Mouse (Mus musculus): ENCODE measurements around the gene Ube2i.
A peak's percentile ranks its signal among the peaks of the same experiment; 100 is the strongest.

Gene Ube2i

DNA sequence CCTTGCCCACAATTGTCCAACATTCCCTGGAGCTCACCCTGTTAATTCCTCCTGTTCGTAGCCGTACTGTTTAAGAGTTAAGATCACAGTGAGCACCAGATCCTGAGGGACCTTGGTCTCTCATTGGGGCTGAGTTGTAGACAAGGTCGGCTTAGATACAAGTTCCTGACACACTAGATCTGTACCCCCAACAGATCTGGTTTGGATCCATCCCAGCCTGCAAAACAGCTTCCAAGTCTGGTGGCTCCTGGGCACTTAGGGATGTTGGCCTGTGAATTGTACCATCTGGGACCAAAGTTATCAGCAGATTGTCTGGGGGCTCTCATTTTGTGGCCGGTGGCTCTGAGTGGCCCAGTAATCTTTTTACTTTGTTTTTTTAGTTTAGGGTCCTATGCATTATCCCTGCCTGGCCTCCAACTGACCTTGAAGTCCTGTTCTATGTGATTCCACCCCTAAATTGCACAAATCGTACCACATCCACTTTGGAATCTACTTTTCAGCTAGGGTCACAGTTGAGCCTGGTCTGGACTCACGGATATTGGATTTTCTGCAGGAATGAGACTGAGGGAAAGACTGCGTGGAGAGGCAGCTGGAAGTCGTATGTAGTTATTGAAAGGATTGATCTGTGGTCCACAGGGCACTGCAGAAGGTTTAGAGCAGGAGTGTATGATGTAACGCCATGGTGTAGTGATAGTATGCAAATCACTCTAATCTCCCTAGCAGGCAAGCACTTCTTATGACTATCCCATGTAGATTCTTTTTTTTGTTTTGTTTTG, at the start of gene Ube2i:
Gene Ube2i, minus strand, starts transcription at position 52 of the 776 bp plus-strand sequence.
- H3K36me3 ChIP-seq (ENCODE audit: control insufficient read depth, insufficient read depth, low read length, poor library complexity, severe bottlenecking) = no peaks in the 10 kb centered on the region; the same call in 1 of the 2 replicates
- DNase-seq (ENCODE audit: low read depth, low spot score) = no peak
- no peaks in the 10 kb centered on the region for H3K27me3 ChIP-seq (ENCODE audit: control insufficient read depth, insufficient read depth, low read length, poor library complexity, severe bottlenecking)

DNA sequence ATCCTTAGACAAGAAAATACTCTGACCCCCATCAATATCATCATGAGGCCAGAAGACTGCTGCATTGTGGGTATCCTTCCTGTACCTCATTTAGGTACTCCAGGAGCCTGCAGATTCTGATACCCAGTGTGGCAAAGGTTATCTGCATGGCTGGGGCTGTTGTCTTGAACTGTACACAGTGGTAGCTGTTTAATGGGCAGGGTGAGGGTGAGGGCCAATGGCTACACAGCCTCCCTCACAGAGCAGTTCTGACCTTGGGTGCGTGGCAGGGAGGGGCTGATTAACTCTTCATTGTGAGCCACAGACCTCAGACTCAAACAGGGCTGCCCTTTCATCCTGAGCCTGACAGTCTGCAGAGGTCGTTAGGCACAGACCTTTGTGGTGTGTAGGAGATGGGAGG, 48.5 kb upstream of the Ube2i start:
- DNase-seq (ENCODE audit: low read depth, low spot score) = no peak
- no peaks in the 10 kb centered on the region for H3K27me3 ChIP-seq (ENCODE audit: control insufficient read depth, insufficient read depth, low read length, poor library complexity, severe bottlenecking)
- no peaks in the 10 kb centered on the region for H3K36me3 ChIP-seq (ENCODE audit: control insufficient read depth, insufficient read depth, low read length, poor library complexity, severe bottlenecking)

DNA sequence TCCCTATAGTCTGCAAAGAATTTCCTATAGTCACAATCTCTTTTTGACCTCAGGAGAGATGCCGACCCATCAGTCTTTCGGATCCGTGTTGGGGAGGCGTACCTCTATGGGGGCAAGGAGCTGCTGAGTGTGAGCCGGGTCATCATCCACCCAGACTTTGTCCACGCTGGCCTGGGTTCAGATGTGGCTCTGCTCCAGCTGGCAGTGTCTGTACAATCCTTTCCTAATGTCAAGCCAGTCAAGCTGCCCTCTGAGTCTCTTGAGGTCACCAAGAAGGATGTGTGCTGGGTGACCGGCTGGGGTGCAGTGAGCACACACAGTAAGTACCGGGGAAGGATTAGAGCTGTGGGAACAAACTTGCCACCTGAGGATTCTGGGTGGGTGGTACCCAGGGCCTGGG, 46.4 kb upstream of the Ube2i start:
- no peaks in the 10 kb centered on the region for H3K36me3 ChIP-seq (ENCODE audit: control insufficient read depth, insufficient read depth, low read length, poor library complexity, severe bottlenecking)
- H3K27me3 ChIP-seq (ENCODE audit: control insufficient read depth, insufficient read depth, low read length, poor library complexity, severe bottlenecking) = no peaks in the 10 kb centered on the region
- DNase-seq (ENCODE audit: low read depth, low spot score) = no peak

DNA sequence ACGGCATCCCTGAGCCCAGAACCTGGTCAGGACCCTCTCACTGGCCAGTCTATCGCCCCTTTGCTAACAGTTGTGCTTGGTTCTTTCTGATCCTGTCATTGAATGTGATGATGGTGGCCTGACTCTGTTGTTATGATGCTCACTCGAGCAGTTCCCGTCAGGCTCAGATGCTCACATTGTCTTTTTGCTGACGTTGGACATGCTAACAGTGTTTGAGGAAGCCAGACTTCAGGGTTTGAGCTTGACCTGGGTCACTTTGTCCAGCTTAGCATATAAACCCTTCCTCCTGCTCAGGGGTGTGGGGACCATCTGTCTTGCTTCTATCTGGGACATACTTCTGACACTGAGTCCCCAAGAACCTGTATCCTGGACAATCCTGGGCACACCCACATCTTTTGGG, 43.9 kb upstream of the Ube2i start, which contains the start of gene Prss29:
Gene Prss29, plus strand, starts transcription at position 301 of the 400 bp plus-strand sequence.
- H3K36me3 ChIP-seq (ENCODE audit: control insufficient read depth, insufficient read depth, low read length, poor library complexity, severe bottlenecking) = no peaks in the 10 kb centered on the region
- no peaks in the 10 kb centered on the region for H3K27me3 ChIP-seq (ENCODE audit: control insufficient read depth, insufficient read depth, low read length, poor library complexity, severe bottlenecking)
- DNase-seq (ENCODE audit: low read depth, low spot score) = no peak

DNA sequence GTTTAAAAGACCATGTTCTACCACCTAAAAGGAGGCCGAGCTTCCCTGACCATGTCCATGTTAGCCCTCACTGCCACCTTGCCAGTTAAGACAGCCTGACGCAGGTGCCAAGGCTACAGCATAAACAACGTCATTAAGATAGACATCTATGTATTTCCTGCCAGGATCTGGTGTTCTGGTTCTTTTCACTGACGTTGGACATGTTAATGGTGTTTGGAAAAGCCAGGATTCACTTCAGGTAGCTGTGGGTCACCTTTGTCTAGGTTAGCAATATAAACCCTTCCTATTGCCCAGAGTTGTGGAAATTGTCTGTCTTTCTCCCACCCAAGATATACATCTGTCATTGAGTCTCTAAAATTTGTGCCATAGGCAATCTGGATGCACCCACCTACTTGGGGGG, 33.9 kb upstream of the Ube2i start, which contains the start of gene Prss28:
Gene Prss28, plus strand, starts transcription at position 301 of the 400 bp plus-strand sequence.
- DNase-seq (ENCODE audit: low read depth, low spot score) = no peak
- no peaks in the 10 kb centered on the region for H3K36me3 ChIP-seq (ENCODE audit: control insufficient read depth, insufficient read depth, low read length, poor library complexity, severe bottlenecking)
- H3K27me3 ChIP-seq (ENCODE audit: control insufficient read depth, insufficient read depth, low read length, poor library complexity, severe bottlenecking) = no peaks in the 10 kb centered on the region

DNA sequence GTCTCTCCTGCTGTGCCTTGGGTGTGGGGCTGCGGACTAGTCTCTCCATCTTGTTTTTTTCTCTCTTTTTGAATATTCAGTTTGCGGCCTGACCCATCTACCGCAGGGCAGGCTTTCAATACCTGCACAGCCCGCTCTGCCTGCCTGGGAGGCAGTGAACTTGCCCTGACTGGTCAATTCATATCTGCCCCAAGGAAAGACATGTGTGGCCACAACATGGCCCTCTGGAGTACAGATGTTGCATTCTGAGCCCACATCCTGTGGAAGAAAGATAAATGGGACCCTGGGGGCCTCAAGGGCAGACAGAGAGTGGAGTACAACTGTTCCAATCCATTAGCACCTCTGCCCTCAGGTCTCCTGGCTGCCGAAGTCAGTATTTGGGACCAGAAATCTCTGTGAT, 23.7 kb upstream of the Ube2i start, which contains the start of gene Prss34:
Gene Prss34, plus strand, starts transcription at position 301 of the 400 bp plus-strand sequence.
- no peaks in the 10 kb centered on the region for H3K36me3 ChIP-seq (ENCODE audit: control insufficient read depth, insufficient read depth, low read length, poor library complexity, severe bottlenecking)
- H3K27me3 ChIP-seq (ENCODE audit: control insufficient read depth, insufficient read depth, low read length, poor library complexity, severe bottlenecking) = no peaks in the 10 kb centered on the region
- no peak for DNase-seq (ENCODE audit: low read depth, low spot score)

DNA sequence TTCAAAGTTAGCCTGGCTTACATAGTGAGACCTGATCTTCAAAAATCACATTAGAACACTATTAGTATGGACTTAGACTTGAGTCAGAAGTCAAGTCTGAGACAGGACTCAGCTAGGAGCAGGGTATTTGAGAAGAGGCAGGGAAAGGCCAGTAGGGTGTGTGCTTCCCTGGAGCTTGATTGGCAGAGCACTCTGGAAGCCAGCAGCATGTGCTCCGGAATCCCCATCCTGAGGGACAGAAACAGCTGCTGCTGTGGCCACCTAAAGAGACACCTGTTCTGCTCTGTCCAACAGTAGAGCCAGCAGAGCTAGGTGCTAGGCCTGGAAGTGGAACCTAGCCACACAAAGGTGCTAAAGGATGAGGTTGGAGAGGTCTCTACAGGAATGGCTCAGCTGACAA, 19.7 kb upstream of the Ube2i start:
- no peak for DNase-seq (ENCODE audit: low read depth, low spot score)
- no peaks in the 10 kb centered on the region for H3K36me3 ChIP-seq (ENCODE audit: control insufficient read depth, insufficient read depth, low read length, poor library complexity, severe bottlenecking)

DNA sequence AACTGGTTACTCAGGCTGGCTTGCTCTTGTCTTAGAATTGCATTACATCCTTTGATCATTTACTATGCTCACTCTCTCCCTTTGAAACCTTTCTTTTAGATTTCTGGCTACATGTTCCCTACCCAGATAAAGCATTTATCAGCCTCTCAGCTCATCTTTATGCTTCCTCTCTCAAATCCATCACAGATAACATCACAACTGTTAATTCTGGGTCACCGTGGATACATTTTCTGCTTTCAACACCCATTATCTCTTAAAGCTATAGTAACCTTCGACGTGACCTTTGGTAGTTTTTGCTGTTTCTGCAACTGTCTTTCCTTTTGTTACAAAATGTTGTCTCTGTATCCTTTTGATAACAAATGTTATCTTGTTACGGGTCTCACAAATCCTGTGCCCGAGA, 19.1 kb upstream of the Ube2i start:
- Histone ChIP-seq H3K36me3 (ENCODE audit: control insufficient read depth, insufficient read depth, low read length, poor library complexity, severe bottlenecking) (no peaks in the 10 kb centered on the region), H3K27me3 (ENCODE audit: control insufficient read depth, insufficient read depth, low read length, poor library complexity, severe bottlenecking) (no peaks in the 10 kb centered on the region; the same call in 1 of the 2 replicates)
- DNase-seq (ENCODE audit: low read depth, low spot score) = no peak

More for the DNA sequence above, 19.7 kb upstream of the Ube2i start:
- no peaks in the 10 kb centered on the region; the same call in 1 of the 2 replicates for H3K27me3 ChIP-seq (ENCODE audit: control insufficient read depth, insufficient read depth, low read length, poor library complexity, severe bottlenecking)

DNA sequence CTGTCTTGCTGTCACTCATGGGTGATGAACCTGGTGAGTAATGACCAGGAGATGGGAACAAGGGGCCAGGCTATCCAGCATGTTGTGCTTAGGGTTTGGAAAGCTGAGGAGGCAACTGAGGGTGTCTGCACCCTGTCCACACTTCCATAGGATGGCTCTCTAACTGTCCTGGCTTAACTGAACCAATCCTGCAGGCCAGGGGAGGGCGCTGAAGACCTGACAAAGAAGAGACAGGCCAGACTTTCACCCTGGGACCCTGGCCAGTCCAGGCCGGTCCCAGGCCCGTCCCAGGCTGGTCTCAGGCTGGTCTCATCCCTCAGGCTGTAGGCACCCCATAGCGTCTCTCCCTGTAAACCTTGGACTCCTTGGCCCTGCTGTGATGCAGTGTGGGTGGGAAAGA, 16.0 kb upstream of the Ube2i start:
- H3K36me3 ChIP-seq (ENCODE audit: control insufficient read depth, insufficient read depth, low read length, poor library complexity, severe bottlenecking) = no peaks in the 10 kb centered on the region

DNA sequence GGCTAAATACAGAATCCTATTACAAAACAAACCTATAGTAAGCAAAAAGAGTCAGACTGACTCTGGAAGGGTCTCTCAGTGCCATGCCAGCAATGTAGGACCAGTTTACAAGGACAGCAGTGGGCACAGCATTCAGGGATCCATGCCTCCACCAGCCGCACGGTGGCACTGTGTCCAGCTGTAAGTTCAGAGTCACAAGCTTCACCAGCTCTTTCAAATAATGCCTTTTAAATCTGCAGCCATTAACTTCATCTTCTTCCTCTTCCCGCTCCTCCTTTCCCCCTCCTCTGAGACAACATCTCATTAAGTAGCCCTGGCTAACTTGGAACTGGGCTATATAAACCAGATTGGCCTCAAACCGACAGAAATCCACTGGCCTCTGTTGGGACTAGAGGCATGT, 14.4 kb upstream of the Ube2i start:
- H3K27me3 ChIP-seq (ENCODE audit: control insufficient read depth, insufficient read depth, low read length, poor library complexity, severe bottlenecking) = no peaks in the 10 kb centered on the region; the same call in 1 of the 2 replicates
- peak; percentile 65 for DNase-seq (ENCODE audit: low read depth, low spot score)
- H3K36me3 ChIP-seq (ENCODE audit: control insufficient read depth, insufficient read depth, low read length, poor library complexity, severe bottlenecking) = no peaks in the 10 kb centered on the region

More for the DNA sequence above, 16.0 kb upstream of the Ube2i start:
- DNase-seq (ENCODE audit: low read depth, low spot score) = no peak
- H3K27me3 ChIP-seq (ENCODE audit: control insufficient read depth, insufficient read depth, low read length, poor library complexity, severe bottlenecking) = no peaks in the 10 kb centered on the region; the same call in 1 of the 2 replicates

DNA sequence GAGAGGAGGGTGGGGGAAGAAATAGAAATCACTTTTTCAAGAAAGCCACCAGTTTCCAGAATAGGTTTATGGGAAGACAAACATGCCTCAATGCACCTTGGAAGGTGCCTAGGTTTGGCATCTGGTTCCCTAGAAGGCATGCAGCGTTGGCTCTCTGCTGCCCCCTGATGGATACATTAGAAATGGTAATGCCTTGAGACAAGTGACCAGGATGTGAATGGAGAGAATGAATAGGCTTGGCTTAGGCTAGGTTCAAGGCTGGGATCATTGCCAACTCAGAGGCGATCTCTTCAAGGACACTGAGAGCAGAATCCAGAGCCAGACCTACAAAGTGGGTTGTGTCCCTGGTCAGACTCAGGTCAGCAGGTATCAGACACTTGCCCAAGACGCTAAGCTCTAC, 10.6 kb upstream of the Ube2i start:
- no peaks in the 10 kb centered on the region for H3K36me3 ChIP-seq (ENCODE audit: control insufficient read depth, insufficient read depth, low read length, poor library complexity, severe bottlenecking)
- peak; percentile 87 for DNase-seq (ENCODE audit: low read depth, low spot score)
- no peaks in the 10 kb centered on the region for H3K27me3 ChIP-seq (ENCODE audit: control insufficient read depth, insufficient read depth, low read length, poor library complexity, severe bottlenecking)

DNA sequence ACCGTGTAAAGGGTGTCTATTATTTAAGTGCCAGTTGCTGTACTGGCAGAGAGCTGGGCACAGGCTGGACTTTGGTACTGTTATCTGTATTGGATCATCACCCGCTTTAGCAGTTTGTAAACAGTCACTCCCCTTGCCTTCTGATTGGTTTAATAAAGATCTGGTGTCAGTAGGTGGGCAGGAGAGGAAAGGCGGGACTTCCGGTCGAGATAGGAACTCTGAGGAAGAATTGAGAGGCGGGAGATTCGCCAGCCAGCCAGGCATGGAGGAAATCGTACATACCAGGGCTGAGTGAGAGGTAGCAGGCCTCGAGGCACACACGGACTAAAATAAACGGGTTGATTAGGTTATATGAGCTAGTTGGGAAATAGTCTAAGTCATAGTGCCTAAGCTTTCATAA, 7.7 kb upstream of the Ube2i start:
- peak; percentile 53 for DNase-seq (ENCODE audit: low read depth, low spot score)
- no peaks in the 10 kb centered on the region for H3K36me3 ChIP-seq (ENCODE audit: control insufficient read depth, insufficient read depth, low read length, poor library complexity, severe bottlenecking)
- H3K27me3 ChIP-seq (ENCODE audit: control insufficient read depth, insufficient read depth, low read length, poor library complexity, severe bottlenecking) = no peaks in the 10 kb centered on the region

DNA sequence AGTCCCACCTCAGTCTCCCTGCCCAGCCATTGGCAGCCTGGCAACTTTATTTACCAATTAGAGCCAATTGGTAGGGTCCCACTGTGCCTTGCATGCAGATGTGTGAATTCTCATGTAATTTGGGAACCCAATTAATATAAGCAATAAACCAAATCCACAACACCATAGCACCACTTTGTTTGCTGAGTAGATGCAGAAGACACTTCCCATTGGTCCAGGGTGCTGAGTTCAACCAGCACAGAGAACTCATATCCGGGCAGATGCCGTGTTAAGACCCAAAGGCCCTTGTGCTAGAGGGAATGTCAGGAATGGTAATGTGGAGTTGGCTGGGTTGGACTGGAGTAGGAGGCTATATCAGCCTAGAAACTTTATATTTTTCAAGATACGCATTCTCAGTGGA, 1.4 kb upstream of the Ube2i start:
- H3K36me3 ChIP-seq (ENCODE audit: control insufficient read depth, insufficient read depth, low read length, poor library complexity, severe bottlenecking) = no peaks in the 10 kb centered on the region; the same call in 1 of the 2 replicates
- no peak for DNase-seq (ENCODE audit: low read depth, low spot score)
- no peaks in the 10 kb centered on the region for H3K27me3 ChIP-seq (ENCODE audit: control insufficient read depth, insufficient read depth, low read length, poor library complexity, severe bottlenecking)

DNA sequence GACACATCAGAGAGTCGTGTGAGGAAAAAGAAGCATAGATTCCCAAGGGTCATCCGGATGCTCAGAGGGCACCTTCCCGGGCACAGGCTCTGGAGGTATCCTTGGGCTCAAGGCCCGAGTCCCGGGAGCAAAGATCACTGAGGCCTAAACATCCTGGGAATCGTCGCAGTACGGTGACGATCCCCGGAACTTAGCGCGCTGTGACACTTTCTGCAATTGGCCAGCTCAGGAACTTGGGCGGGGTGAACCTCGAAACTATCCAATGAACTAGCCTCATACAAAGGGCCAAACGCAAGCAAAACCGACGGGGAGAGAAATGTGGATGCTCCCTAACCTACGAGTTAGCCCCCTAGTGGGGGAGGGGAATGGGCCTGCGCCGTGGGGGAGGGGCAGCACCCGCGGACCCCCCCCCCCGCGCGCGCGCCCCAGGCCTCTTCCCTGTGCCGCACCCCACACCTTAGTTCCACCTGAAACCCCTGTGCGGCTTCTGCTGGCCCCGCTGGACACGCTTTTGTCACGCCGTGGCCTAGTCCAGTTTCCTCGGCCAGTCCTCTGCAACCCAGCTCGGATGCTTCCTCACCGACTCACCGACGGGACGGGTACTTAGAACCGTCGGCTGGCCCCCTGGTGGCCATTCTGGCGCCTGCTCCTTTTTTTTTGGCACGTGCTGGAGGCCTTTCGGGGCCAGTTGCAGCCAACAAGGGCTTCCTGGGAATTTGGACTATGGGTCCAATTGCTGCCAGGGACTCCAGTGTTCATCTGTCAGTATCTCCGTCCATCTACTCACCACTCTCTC, 518 bp downstream of the Ube2i start:
- DNase-seq (ENCODE audit: low read depth, low spot score) = peak; percentile 99
- no peaks in the 10 kb centered on the region; the same call in 1 of the 2 replicates for H3K36me3 ChIP-seq (ENCODE audit: control insufficient read depth, insufficient read depth, low read length, poor library complexity, severe bottlenecking)
- H3K27me3 ChIP-seq (ENCODE audit: control insufficient read depth, insufficient read depth, low read length, poor library complexity, severe bottlenecking) = no peaks in the 10 kb centered on the region

Measured in splenic B cell, adult 2 months (primary cell).